Mouse (Mus musculus) midbrain, postnatal 0 days (tissue): ENCODE results near the gene Cd274. TPM values are rescaled to one million over a fixed set of nuclear protein-coding genes. Genes with fewer than 3 reads are reported as not detected.

Experiments used
- ATAC-seq: fragments of 200-750 bp; cut with Nextera tagmentation; 2 replicates; pipeline ENCODE4 v1.8.0; 2017; ENCODE audit warnings: moderate number of reproducible peaks, mild to moderate bottlenecking, moderate TSS enrichment, moderate library complexity; ENCODE audit not compliant: low FRiP score
- DNase-seq: peaks from one replicate; pipeline ENCODE4 v3.0.0-alpha.2; 2015; ENCODE audit warnings: low spot score
- H3K27ac ChIP-seq: fragments of 300-500 bp; sonication (generic); 2 replicates; pipeline ENCODE4 v1.5.1; 2014; ENCODE audit warnings: low read depth, mild to moderate bottlenecking, low read length, mixed read lengths
- H3K27me3 ChIP-seq: fragments of 300-500 bp; sonication (generic); 2 replicates; pipeline ENCODE4 v1.6.1; 2014; ENCODE audit warnings: low read length, control low read depth, mixed read lengths; ENCODE audit not compliant: insufficient read depth
- H3K36me3 ChIP-seq: fragments of 300-500 bp; sonication (generic); 2 replicates; pipeline ENCODE4 v1.6.1; 2014; ENCODE audit warnings: low read length, control low read depth, mixed read lengths; ENCODE audit not compliant: insufficient read depth
- H3K4me1 ChIP-seq: fragments of 300-500 bp; sonication (generic); 2 replicates; pipeline ENCODE4 v1.6.1; 2014; ENCODE audit warnings: mild to moderate bottlenecking, control low read depth, antibody characterized with exemption, low read length, mixed read lengths; ENCODE audit not compliant: insufficient read depth
- H3K4me2 ChIP-seq: fragments of 300-500 bp; sonication (generic); 2 replicates; pipeline ENCODE4 v1.6.1; 2014; ENCODE audit warnings: low read depth, mild to moderate bottlenecking, low read length, mixed read lengths; ENCODE audit not compliant: poor library complexity, severe bottlenecking
- H3K4me3 ChIP-seq: fragments of 300-500 bp; sonication (generic); 2 replicates; pipeline ENCODE4 v1.5.1; 2014; ENCODE audit warnings: low read depth, mild to moderate bottlenecking, low read length, moderate library complexity
- H3K9ac ChIP-seq: fragments of 300-500 bp; sonication (generic); replicated peaks from 2 replicates; pipeline ENCODE4 v1.6.1; 2014; ENCODE audit warnings: mild to moderate bottlenecking, low read length, moderate library complexity, mixed read lengths; ENCODE audit not compliant: poor library complexity, severe bottlenecking
- H3K9me3 ChIP-seq: fragments of 300-500 bp; sonication (generic); 2 replicates; pipeline ENCODE4 v1.6.1; 2016; ENCODE audit warnings: low read length, control low read depth
- CTCF ChIP-seq: IDR thresholded peaks from 2 replicates; pipeline ENCODE4 v1.5.1; 2016; ENCODE audit warnings: antibody characterized with exemption, mild to moderate bottlenecking
- WGBS: fragments of 180-500 bp; shearing (Covaris S2); extraction: QIAGEN DNeasy Blood & Tissue Kit; methylation state at CpG from one replicate; pipeline ENCODE4 v1.1.7; 2014; 5-methylcytosine and 5-hydroxymethylcytosine counted together
- polyA plus RNA-seq: library from polyadenylated mRNA; unstranded; fragments of >200 nt; fragmentation: Nextera tagmentation; extraction: Ambion mirVana; gene quantifications from 2 replicates; pipeline ENCODE4 v1.2.1, GENCODE M21; 2015
- total RNA-seq: library from RNA; depleted of rRNA; stranded (reverse); fragments of >200 nt; gene quantifications from 2 replicates; pipeline ENCODE4 v1.2.3, GENCODE M21; 2014

Gene Cd274
- total and polyA plus RNA-seq, 2 experiments from 2014 or later: 0.22 to 0.38 TPM

GRCm38 (mm10) chr19:29384994-29385393, 17.7 kb downstream of the Cd274 start:
- 92% methylated on average over 6 of the region's 6 CpGs for WGBS
- no peak for TF ChIP-seq CTCF
- Histone ChIP-seq H3K4me2 (no peak overlapping the region), H3K9ac (no peak overlapping the region), H3K36me3 (no peaks in the 10 kb centered on the region), H3K4me1 (no peaks in the 10 kb centered on the region), H3K9me3 (no peaks in the 10 kb centered on the region), H3K27ac (no peak overlapping the region), H3K4me3 (no peak overlapping the region), H3K27me3 (no peaks in the 10 kb centered on the region)
- ATAC-seq: no peak
- no peak for DNase-seq

- Histone ChIP-seq H3K36me3 (no peaks in the 10 kb centered on the region), H3K27ac (no peak overlapping the region), H3K4me3 (no peak overlapping the region), H3K4me1 (no peaks in the 10 kb centered on the region), H3K4me2 (no peak overlapping the region), H3K27me3 (no peaks in the 10 kb centered on the region), H3K9ac (no peak overlapping the region), H3K9me3 (no peaks in the 10 kb centered on the region)
- ATAC-seq (no peak), DNase-seq (no peak)
- 65% methylated on average over 4 of the region's 4 CpGs for WGBS
- no peak for TF ChIP-seq CTCF
These were observed 18.6 kb downstream of the Cd274 start for GRCm38 (mm10) chr19:29385822-29386221.

GRCm38 (mm10) chr19:29388818-29389217, 21.6 kb downstream of the Cd274 start:
- H3K4me2 ChIP-seq: no peak overlapping the region
- no peak for TF ChIP-seq CTCF
- 97% methylated on average over 1 of the region's 1 CpGs for WGBS
- no peak overlapping the region for H3K4me3 ChIP-seq
- H3K9me3 ChIP-seq: no peaks in the 10 kb centered on the region
- H3K36me3 ChIP-seq: no peaks in the 10 kb centered on the region
- no peak overlapping the region for H3K27ac ChIP-seq
- no peaks in the 10 kb centered on the region for H3K4me1 ChIP-seq
- no peak for ATAC-seq
- H3K9ac ChIP-seq: no peak overlapping the region
- no peak for DNase-seq
- no peaks in the 10 kb centered on the region for H3K27me3 ChIP-seq

- no peaks in the 10 kb centered on the region for H3K36me3 ChIP-seq
- no peak overlapping the region for H3K4me2 ChIP-seq
- no peaks in the 10 kb centered on the region for H3K27me3 ChIP-seq
- H3K9ac ChIP-seq: no peak overlapping the region
- no peak overlapping the region for H3K4me3 ChIP-seq
- DNase-seq (no peak), ATAC-seq (no peak)
- H3K4me1 ChIP-seq: no peaks in the 10 kb centered on the region
- WGBS: 87% methylated on average over 5 of the region's 5 CpGs
- H3K27ac ChIP-seq: no peak overlapping the region
- TF ChIP-seq CTCF: no peak
- H3K9me3 ChIP-seq: no peaks in the 10 kb centered on the region
These were observed 23.2 kb downstream of the Cd274 start for GRCm38 (mm10) chr19:29390483-29390882.

- 84% methylated on average over 4 of the region's 4 CpGs for WGBS
- Histone ChIP-seq H3K4me2 (no peak overlapping the region), H3K9ac (no peak overlapping the region), H3K4me1 (no peaks in the 10 kb centered on the region), H3K9me3 (no peaks in the 10 kb centered on the region), H3K27ac (no peak overlapping the region), H3K27me3 (no peaks in the 10 kb centered on the region), H3K4me3 (no peak overlapping the region), H3K36me3 (no peaks in the 10 kb centered on the region)
- no peak for ATAC-seq
- no peak for DNase-seq
- no peak for TF ChIP-seq CTCF
These were observed 24.0 kb downstream of the Cd274 start for GRCm38 (mm10) chr19:29391279-29391678.

GRCm38 (mm10) chr19:29393333-29393732, 26.1 kb downstream of the Cd274 start:
- TF ChIP-seq CTCF: no peak
- Histone ChIP-seq H3K4me1 (no peaks in the 10 kb centered on the region), H3K9ac (no peak overlapping the region), H3K27me3 (no peaks in the 10 kb centered on the region), H3K9me3 (no peaks in the 10 kb centered on the region), H3K4me3 (no peak overlapping the region), H3K27ac (no peak overlapping the region), H3K36me3 (no peaks in the 10 kb centered on the region), H3K4me2 (no peak overlapping the region)
- ATAC-seq (no peak), DNase-seq (no peak)
- 93% methylated on average over 9 of the region's 9 CpGs for WGBS
